Mouse (Mus musculus) CH12.LX (cell line): Measurements from ENCODE around the gene Creb5. TPM values are rescaled to one million over a fixed set of nuclear protein-coding genes. Genes with fewer than 3 reads are reported as not detected.

Source experiments
- DNase-seq: peaks from one replicate; pipeline ENCODE4 v3.0.0-alpha.2; 2013; ENCODE audit errors: extremely low read depth
- H3K27ac ChIP-seq: 2 replicates; pipeline ENCODE4 v1.5.1; 2012; ENCODE audit warnings: low read depth, mild to moderate bottlenecking, control low read depth, moderate library complexity; ENCODE audit not compliant: insufficient read depth
- H3K27me3 ChIP-seq: replicated peaks from 2 replicates; pipeline ENCODE3; 2012; ENCODE audit warnings: inconsistent platforms
- H3K36me3 ChIP-seq, 2 experiments: replicated peaks in 1 of 2; 2 replicates each; pipeline versions ENCODE3 to v1.6.1; 2012; ENCODE audit warnings: inconsistent platforms in 1 of 2, low read length in 1 of 2, mild to moderate bottlenecking in 1 of 2, mixed read lengths in 1 of 2, moderate library complexity in 1 of 2; ENCODE audit not compliant: control insufficient read depth in 1 of 2, insufficient read depth in 1 of 2
- H3K4me1 ChIP-seq, 2 experiments: 2 replicates each; pipeline ENCODE4 v1.6.1; 2012; ENCODE audit warnings: inconsistent platforms in 1 of 2, moderate library complexity in 1 of 2; ENCODE audit not compliant: insufficient read depth in 2 of 2, control insufficient read depth in 1 of 2
- H3K4me2 ChIP-seq: 2 replicates; pipeline ENCODE4 v1.6.1; 2012; ENCODE audit warnings: low read depth, mild to moderate bottlenecking, control low read depth; ENCODE audit not compliant: poor library complexity, insufficient read depth, severe bottlenecking
- H3K4me3 ChIP-seq, 3 experiments: fragments of 150-350 bp in 1 of 3; sonication (generic) in 1 of 3; replicated peaks in 1 of 3; 2 replicates each; pipeline versions ENCODE3 to v1.5.1; 2011 to 2012; ENCODE audit warnings: low read depth in 2 of 3, low read length in 2 of 3, mild to moderate bottlenecking in 2 of 3, moderate library complexity in 2 of 3, control low read depth in 1 of 3, improper control_type of control experiment in 1 of 3, inconsistent platforms in 1 of 3, mixed read lengths in 1 of 3; ENCODE audit not compliant: poor library complexity in 1 of 3
- H3K79me2 ChIP-seq: replicated peaks from 2 replicates; pipeline ENCODE4 v1.6.1; 2012; ENCODE audit warnings: mild to moderate bottlenecking, moderate library complexity; ENCODE audit not compliant: control insufficient read depth, poor library complexity, insufficient read depth, severe bottlenecking; ENCODE audit errors: extremely low read depth
- H3K9ac ChIP-seq: 2 replicates; pipeline ENCODE4 v1.6.1; 2012; ENCODE audit warnings: low read depth, mild to moderate bottlenecking, control low read depth, moderate library complexity; ENCODE audit not compliant: insufficient read depth
- H3K9me3 ChIP-seq: replicated peaks from 2 replicates; pipeline ENCODE3; 2012; ENCODE audit warnings: low read length, inconsistent platforms, mixed read lengths
- BHLHE40 ChIP-seq: IDR thresholded peaks from 2 replicates; pipeline ENCODE4 v1.6.1; 2011; ENCODE audit warnings: mild to moderate bottlenecking, low read depth, low read length, improper control_type of control experiment
- CHD1 ChIP-seq: IDR thresholded peaks from 2 replicates; pipeline ENCODE4 v1.6.1; 2012; ENCODE audit warnings: low read depth, low read length, improper control_type of control experiment, inconsistent platforms
- CHD2 ChIP-seq: IDR thresholded peaks from 2 replicates; pipeline ENCODE4 v1.6.1; 2011; ENCODE audit warnings: low read length, improper control_type of control experiment
- CTCF ChIP-seq, 2 experiments: IDR thresholded peaks in 1 of 2; conservative IDR thresholded peaks in 1 of 2; 2 replicates each; pipeline ENCODE4 v1.5.1; 2011 to 2012; ENCODE audit warnings: low read depth in 2 of 2, low read length in 2 of 2, improper control_type of control experiment in 1 of 2, inconsistent platforms in 1 of 2, mild to moderate bottlenecking in 1 of 2, moderate library complexity in 1 of 2
- ELF1 ChIP-seq: IDR thresholded peaks from 2 replicates; pipeline ENCODE4 v1.6.1; 2014; ENCODE audit warnings: low read depth, mild to moderate bottlenecking, inconsistent platforms, low read length, improper control_type of control experiment
- EP300 ChIP-seq: IDR thresholded peaks from 2 replicates; pipeline ENCODE4 v1.6.1; 2011; ENCODE audit warnings: low read length, improper control_type of control experiment
- GABPA ChIP-seq: IDR thresholded peaks from 2 replicates; pipeline ENCODE4 v1.6.1; 2012; ENCODE audit warnings: low read depth, low read length, improper control_type of control experiment, inconsistent platforms; ENCODE audit not compliant: insufficient replicate concordance
- HCFC1 ChIP-seq: IDR thresholded peaks from 2 replicates; pipeline ENCODE4 v1.6.1; 2012; ENCODE audit warnings: low read depth, mild to moderate bottlenecking, inconsistent platforms, low read length, improper control_type of control experiment
- IRF4 ChIP-seq: IDR thresholded peaks from 2 replicates; pipeline ENCODE4 v1.6.1; 2014; ENCODE audit warnings: low read depth, mild to moderate bottlenecking, inconsistent platforms, low read length, improper control_type of control experiment
- JUN ChIP-seq: IDR thresholded peaks from 2 replicates; pipeline ENCODE4 v1.6.1; 2011; ENCODE audit warnings: low read depth, mild to moderate bottlenecking, low read length, improper control_type of control experiment, moderate library complexity; ENCODE audit not compliant: insufficient read depth
- JUND ChIP-seq: conservative IDR thresholded peaks from 2 replicates; pipeline ENCODE4 v1.6.1; 2011; ENCODE audit warnings: low read depth, low read length, improper control_type of control experiment
- KAT2A ChIP-seq: IDR thresholded peaks from 2 replicates; pipeline ENCODE4 v1.6.1; 2012; ENCODE audit warnings: low read length, improper control_type of control experiment, inconsistent platforms; ENCODE audit not compliant: insufficient replicate concordance
- MAFK ChIP-seq: IDR thresholded peaks from 2 replicates; pipeline ENCODE4 v1.6.1; 2011; ENCODE audit warnings: low read length, improper control_type of control experiment; ENCODE audit not compliant: insufficient replicate concordance
- MAZ ChIP-seq: IDR thresholded peaks from 2 replicates; pipeline ENCODE4 v1.6.1; 2012; ENCODE audit warnings: low read depth, mild to moderate bottlenecking, inconsistent platforms, low read length, improper control_type of control experiment, moderate library complexity
- MXI1 ChIP-seq: IDR thresholded peaks from 2 replicates; pipeline ENCODE4 v1.6.1; 2011; ENCODE audit warnings: mild to moderate bottlenecking, low read depth, low read length, improper control_type of control experiment
- NRF1 ChIP-seq: IDR thresholded peaks from 2 replicates; pipeline ENCODE4 v1.6.1; 2014; ENCODE audit warnings: low read depth, mild to moderate bottlenecking, inconsistent platforms, low read length, improper control_type of control experiment, moderate library complexity
- POLR2A ChIP-seq: IDR thresholded peaks from 2 replicates; pipeline ENCODE4 v1.6.1; 2011; ENCODE audit warnings: low read depth, mild to moderate bottlenecking, improper control_type of control experiment, low read length
- TBP ChIP-seq: conservative IDR thresholded peaks from 2 replicates; pipeline ENCODE4 v1.6.1; 2011; ENCODE audit warnings: low read depth, low read length, improper control_type of control experiment
- TCF12 ChIP-seq: IDR thresholded peaks from 2 replicates; pipeline ENCODE4 v1.6.1; 2014; ENCODE audit warnings: low read depth, mild to moderate bottlenecking, inconsistent platforms, low read length, improper control_type of control experiment
- UBTF ChIP-seq: IDR thresholded peaks from 2 replicates; pipeline ENCODE4 v1.6.1; 2012; ENCODE audit warnings: low read depth, mild to moderate bottlenecking, inconsistent platforms, low read length, improper control_type of control experiment, moderate library complexity
- USF2 ChIP-seq: conservative IDR thresholded peaks from 2 replicates; pipeline ENCODE4 v1.6.1; 2011; ENCODE audit warnings: low read depth, low read length, improper control_type of control experiment
- ZC3H11A ChIP-seq: IDR thresholded peaks from 2 replicates; pipeline ENCODE4 v1.6.1; 2012; ENCODE audit warnings: low read depth, mild to moderate bottlenecking, inconsistent platforms, low read length, improper control_type of control experiment
- ZNF384 ChIP-seq: IDR thresholded peaks from 2 replicates; pipeline ENCODE4 v1.6.1; 2012; ENCODE audit warnings: low read depth, low read length, improper control_type of control experiment, inconsistent platforms
- dilution Hi-C: fragments of 300-500 bp; cut with MboI; formaldehyde crosslinking; loops from 2 replicates; pipeline ENCODE4 v1.14.3; 2020; ENCODE audit warnings: low sequenced_read_pairs; ENCODE audit not compliant: extremely low pct_unique_long_range_greater_than_20kb, extremely low pct_ligation_motif_present
- in situ Hi-C: fragments of 300-500 bp; cut with MboI; formaldehyde crosslinking; loops from 3 replicates; pipeline ENCODE4 v1.14.3; 2019; ENCODE audit warnings: low sequenced_read_pairs, low pct_ligation_motif_present, low pct_unique_long_range_greater_than_20kb, mixed read lengths
- polyA plus RNA-seq: library from polyadenylated mRNA; unstranded; fragments of >175 nt; gene quantifications from 2 replicates; pipeline ENCODE4 v1.2.1, GENCODE M21; 2012; ENCODE audit warnings: low read depth; ENCODE audit not compliant: insufficient read length
- total RNA-seq, 2 experiments: library from RNA; depleted of rRNA; stranded (reverse); fragments of 300-350 nt in 1 of 2; fragments of >200 nt in 1 of 2; gene quantifications; 2 replicates each; pipeline ENCODE4 v1.2.3; 2012 to 2014

The Creb5 gene
- total and polyA plus RNA-seq, 3 experiments, result 0.68 to 2.1 (median 0.86) TPM

DNA sequence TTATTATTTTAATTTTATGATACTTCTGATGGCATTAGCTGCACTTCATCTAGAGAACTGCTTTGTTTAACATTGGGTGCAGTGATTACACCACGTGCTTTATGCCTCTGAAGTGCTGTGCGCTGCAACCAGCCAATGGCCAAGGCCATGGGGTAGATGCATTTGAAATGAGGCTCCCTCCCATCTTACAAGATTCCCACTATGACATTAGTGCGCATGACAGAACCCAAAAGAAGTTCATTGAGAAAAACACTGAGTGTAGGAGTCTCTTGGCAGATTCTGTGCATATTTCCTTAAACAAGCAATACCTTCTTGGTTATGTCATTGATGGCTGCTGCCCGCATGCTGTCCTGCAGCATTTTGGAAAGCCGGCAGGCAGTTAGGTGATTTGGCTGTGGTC lies 19.6 kb downstream of the Creb5 start:
- no peak for TF ChIP-seq TCF12
- no peak for TF ChIP-seq JUN
- no peak for TF ChIP-seq MAFK
- TF ChIP-seq MXI1, result no peak
- TF ChIP-seq POLR2A, result no peak
- no peak for TF ChIP-seq ZC3H11A
- TF ChIP-seq UBTF, result no peak
- TF ChIP-seq EP300, result no peak
- no peak for TF ChIP-seq ZNF384
- TF ChIP-seq USF2, result no peak
- no peak for TF ChIP-seq KAT2A
- TF ChIP-seq IRF4, result no peak
- no peak for TF ChIP-seq TBP
- TF ChIP-seq CHD2, result no peak
- no peak for TF ChIP-seq CTCF (conservative IDR thresholded peaks at IDR 0.05 in 1 of 2, IDR thresholded peaks at IDR 0.05 in 1 of 2; ENCODE audit: low read depth in 2 of 2, low read length in 2 of 2)
- no peak for TF ChIP-seq CHD1
- no peak for TF ChIP-seq ELF1
- TF ChIP-seq HCFC1, result no peak
- no peak for TF ChIP-seq JUND
- DNase-seq, result no peak
- Histone ChIP-seq H3K79me2 (no peaks in the 10 kb centered on the region), H3K4me2 (no peak overlapping the region), H3K9me3 (no peaks in the 10 kb centered on the region), H3K9ac (no peak overlapping the region), H3K27me3 (no peaks in the 10 kb centered on the region), H3K4me1 (peaks cover 0 to 11% of the 10 kb centered on the region in 2 experiments; a peak in 2 of 4 replicates), H3K36me3 (no peaks in the 10 kb centered on the region), H3K27ac (no peak overlapping the region), H3K4me3 (no peak overlapping the region)
- dilution Hi-C loops (no loop called here), in situ Hi-C loops (no loop called here)

DNA sequence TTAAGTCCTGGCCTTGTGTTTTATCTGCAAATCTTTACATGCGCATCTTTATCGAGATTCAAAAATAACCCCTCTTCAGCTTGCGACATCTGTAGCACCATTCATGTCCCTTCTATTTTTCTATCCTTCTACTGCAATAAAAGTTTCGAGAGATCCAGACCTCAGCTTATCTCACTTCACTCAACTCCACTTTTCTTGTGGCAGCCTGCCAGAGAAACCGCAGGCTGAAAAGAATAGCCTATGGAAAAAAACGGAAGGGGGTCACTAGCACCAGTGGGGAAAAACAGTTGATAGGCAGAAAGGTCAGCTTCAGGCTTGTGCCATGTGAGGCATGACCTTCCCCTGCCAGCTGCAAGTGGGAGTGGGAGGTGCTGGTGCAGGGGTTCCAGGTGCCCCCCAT lies 21.6 kb downstream of the Creb5 start:
- Histone ChIP-seq H3K27ac (no peak overlapping the region), H3K4me3 (no peak overlapping the region), H3K79me2 (no peaks in the 10 kb centered on the region), H3K4me1 (peaks cover 0 to 5% of the 10 kb centered on the region in 2 experiments; a peak in 1 of 4 replicates), H3K4me2 (no peak overlapping the region), H3K36me3 (no peaks in the 10 kb centered on the region), H3K9ac (no peak overlapping the region), H3K27me3 (no peaks in the 10 kb centered on the region), H3K9me3 (no peaks in the 10 kb centered on the region)
- DNase-seq, result no peak
- dilution Hi-C loops, result no loop called here
- TF ChIP-seq GABPA, result no peak
- no peak for TF ChIP-seq UBTF
- TF ChIP-seq MAZ, result no peak
- TF ChIP-seq POLR2A, result no peak
- no peak for TF ChIP-seq BHLHE40
- no peak for TF ChIP-seq NRF1
- in situ Hi-C loops, result no loop called here
